Mouse (Mus musculus): ENCODE data around the gene She. TPM values are rescaled to one million over a fixed set of nuclear protein-coding genes. Genes with fewer than 3 reads are reported as not detected.
"Not testable (repeated sequence)": the region's sequence is repeated elsewhere in the genome, so short reads cannot be mapped to it uniquely, and the experiment has no call there.

Gene She
- polyA plus RNA-seq, 1 experiment from 2014 or later = 2.3 TPM

DNA sequence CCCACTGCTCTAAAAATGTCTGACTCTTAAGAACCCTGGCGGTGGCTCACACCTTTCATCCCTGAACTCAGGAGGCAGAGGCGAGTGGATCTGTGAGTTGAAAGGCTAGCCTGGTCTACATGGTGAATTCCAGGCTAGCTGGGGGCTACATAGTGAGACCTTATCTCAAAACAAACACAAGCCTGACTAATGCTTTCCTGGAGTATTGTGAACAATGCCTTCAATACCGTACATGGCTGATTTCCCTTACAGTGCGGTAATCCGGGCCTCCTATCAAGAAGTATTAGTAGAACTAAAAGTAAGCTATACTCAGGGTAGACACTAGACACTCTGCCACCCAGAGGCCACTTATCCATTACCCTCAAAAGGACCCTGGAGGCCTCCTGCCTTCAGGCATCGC, 16.9 kb downstream of the She start:
- no peak overlapping the region for H3K4me3 ChIP-seq (ENCODE audit: low read length)
- H3K27me3 ChIP-seq (replicated peaks; ENCODE audit: control insufficient read depth, insufficient read depth, low read length) = no peaks in the 10 kb centered on the region
- no peak for ATAC-seq
- no peak overlapping the region for H3K4me2 ChIP-seq (ENCODE audit: low read depth, low read length)
- WGBS = 85% methylated on average over 6 of the region's 6 CpGs
- no peak overlapping the region for H3K9ac ChIP-seq (ENCODE audit: low read depth, low read length)
- H3K36me3 ChIP-seq (ENCODE audit: control insufficient read depth, insufficient read depth, low read length) = no peaks in the 10 kb centered on the region
- no peaks in the 10 kb centered on the region; the same call in 1 of the 2 replicates for H3K4me1 ChIP-seq (ENCODE audit: control insufficient read depth, insufficient read depth, low read length)
- no peaks in the 10 kb centered on the region for H3K9me3 ChIP-seq (ENCODE audit: control insufficient read depth, low read length)
- 0 out of 2 replicates have a peak overlapping the region, but pooled peaks have one; percentile 15 for H3K27ac ChIP-seq (ENCODE audit: low read length)

DNA sequence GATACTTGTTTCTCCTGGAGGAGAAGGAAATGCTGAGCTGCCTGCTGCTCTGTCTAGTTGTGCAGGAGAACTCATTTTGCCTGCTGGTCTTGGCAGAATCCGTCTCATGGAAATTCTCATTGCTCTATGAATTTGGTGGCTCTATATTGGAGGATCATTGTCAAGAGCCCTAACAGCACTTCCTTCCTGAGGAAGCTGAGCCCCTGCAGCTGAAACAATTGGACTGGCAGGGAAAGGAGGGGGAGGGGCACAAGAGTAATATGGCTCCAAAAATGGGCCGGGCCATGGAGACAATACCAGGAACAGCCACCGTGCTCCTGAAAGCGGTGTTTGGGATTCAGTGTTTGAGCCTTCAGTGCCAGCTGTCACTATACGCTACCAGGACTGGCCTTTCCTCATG, 22.6 kb downstream of the She start:
- ATAC-seq = 0 out of 2 replicates have a peak, but pooled peaks have one; percentile 18

DNA sequence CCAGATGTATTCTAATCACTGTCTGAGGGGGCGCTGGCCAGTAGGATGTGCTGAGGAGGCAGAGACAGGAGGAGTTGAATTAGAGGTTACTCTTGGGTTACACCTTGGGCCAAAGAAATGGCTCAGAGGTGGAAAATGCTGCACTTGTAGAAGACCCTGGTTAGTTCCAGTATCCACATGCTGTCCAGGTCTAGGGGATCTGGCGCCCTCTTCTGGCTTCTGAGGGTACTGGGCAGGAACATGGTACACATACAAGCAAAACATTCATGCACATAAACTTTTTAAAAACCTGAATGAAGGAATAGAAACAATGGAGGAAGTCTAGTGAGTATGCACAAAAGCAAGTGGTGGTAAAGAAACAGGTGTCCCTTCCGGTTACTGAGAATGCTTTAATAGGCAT, 26.2 kb downstream of the She start:
- 85% methylated on average over 3 of the region's 3 CpGs for WGBS
- Histone ChIP-seq H3K4me2 (ENCODE audit: low read depth, low read length) (no peak overlapping the region), H3K4me1 (ENCODE audit: control insufficient read depth, insufficient read depth, low read length) (peaks cover 6% of the 10 kb centered on the region), H3K9ac (ENCODE audit: low read depth, low read length) (no peak overlapping the region), H3K4me3 (ENCODE audit: low read length) (no peak overlapping the region), H3K27me3 (replicated peaks; ENCODE audit: control insufficient read depth, insufficient read depth, low read length) (no peaks in the 10 kb centered on the region), H3K27ac (ENCODE audit: low read length) (no peak overlapping the region), H3K36me3 (ENCODE audit: control insufficient read depth, insufficient read depth, low read length) (no peaks in the 10 kb centered on the region), H3K9me3 (ENCODE audit: control insufficient read depth, low read length) (no peaks in the 10 kb centered on the region)
- no peak for ATAC-seq

More for the DNA sequence above, 22.6 kb downstream of the She start:
- Histone ChIP-seq H3K4me1 (ENCODE audit: control insufficient read depth, insufficient read depth, low read length) (no peaks in the 10 kb centered on the region), H3K9me3 (ENCODE audit: control insufficient read depth, low read length) (no peaks in the 10 kb centered on the region), H3K27me3 (replicated peaks; ENCODE audit: control insufficient read depth, insufficient read depth, low read length) (no peaks in the 10 kb centered on the region), H3K27ac (ENCODE audit: low read length) (no peak overlapping the region; the same call in 1 of the 2 replicates), H3K4me3 (ENCODE audit: low read length) (no peak overlapping the region), H3K36me3 (ENCODE audit: control insufficient read depth, insufficient read depth, low read length) (no peaks in the 10 kb centered on the region), H3K9ac (ENCODE audit: low read depth, low read length) (no peak overlapping the region), H3K4me2 (ENCODE audit: low read depth, low read length) (no peak overlapping the region)
- 66% methylated on average over 5 of the region's 5 CpGs for WGBS

DNA sequence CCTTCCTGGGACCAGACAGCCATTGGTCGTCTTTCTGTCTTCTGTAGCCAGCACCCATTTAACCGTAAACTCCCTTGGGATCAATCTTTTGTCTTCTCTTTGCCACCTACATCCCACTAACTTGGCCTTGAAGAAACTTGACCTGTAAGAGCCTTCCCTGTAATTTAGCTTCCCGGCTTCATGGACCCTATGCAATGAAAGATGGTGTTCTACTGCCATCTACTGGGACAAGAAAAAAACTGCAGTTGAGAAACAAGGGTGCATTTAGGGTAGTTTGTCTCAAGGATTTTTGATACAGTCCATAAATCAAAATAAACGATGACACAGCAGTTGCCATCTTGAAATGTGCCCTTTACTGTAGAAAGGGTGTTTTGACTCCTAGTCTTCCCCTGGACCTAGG, 27.0 kb downstream of the She start:
- no peak overlapping the region for H3K9ac ChIP-seq (ENCODE audit: low read depth, low read length)
- no peak overlapping the region for H3K27ac ChIP-seq (ENCODE audit: low read length)
- ATAC-seq = no peak

DNA sequence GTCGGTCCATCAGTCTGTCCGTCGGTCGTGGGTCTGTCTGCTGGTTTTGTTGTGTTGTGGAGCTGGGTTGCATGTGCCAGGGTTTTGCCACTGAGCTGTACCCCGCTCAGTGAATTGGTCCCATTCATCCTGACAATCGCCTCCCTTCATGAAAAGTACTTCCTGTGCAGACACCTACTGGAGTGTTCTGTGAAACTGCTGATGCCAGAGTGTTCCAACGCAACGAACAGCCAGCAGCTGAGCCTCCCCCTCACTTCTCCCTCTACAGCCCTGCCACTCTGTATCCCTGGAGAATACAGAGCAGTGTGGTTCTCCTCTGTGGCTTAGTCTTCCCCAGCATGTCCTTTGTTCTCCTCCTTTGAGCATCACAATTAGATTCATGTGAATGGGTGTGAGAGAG, 27.7 kb downstream of the She start:
- no peak overlapping the region for H3K4me3 ChIP-seq (ENCODE audit: low read length)
- no peak for ATAC-seq
- no peak overlapping the region for H3K9ac ChIP-seq (ENCODE audit: low read depth, low read length)
- H3K36me3 ChIP-seq (ENCODE audit: control insufficient read depth, insufficient read depth, low read length) = no peaks in the 10 kb centered on the region
- H3K27ac ChIP-seq (ENCODE audit: low read length) = no peak overlapping the region
- H3K9me3 ChIP-seq (ENCODE audit: control insufficient read depth, low read length) = no peaks in the 10 kb centered on the region
- no peaks in the 10 kb centered on the region for H3K27me3 ChIP-seq (replicated peaks; ENCODE audit: control insufficient read depth, insufficient read depth, low read length)
- no peak overlapping the region for H3K4me2 ChIP-seq (ENCODE audit: low read depth, low read length)
- 66% methylated on average over 8 of the region's 8 CpGs for whole genome bisulfite sequencing
- peaks cover 6% of the 10 kb centered on the region for H3K4me1 ChIP-seq (ENCODE audit: control insufficient read depth, insufficient read depth, low read length)

More for the DNA sequence above, 27.0 kb downstream of the She start:
- H3K36me3 ChIP-seq (ENCODE audit: control insufficient read depth, insufficient read depth, low read length) = no peaks in the 10 kb centered on the region
- H3K4me2 ChIP-seq (ENCODE audit: low read depth, low read length) = no peak overlapping the region
- H3K27me3 ChIP-seq (replicated peaks; ENCODE audit: control insufficient read depth, insufficient read depth, low read length) = no peaks in the 10 kb centered on the region
- no peak overlapping the region for H3K4me3 ChIP-seq (ENCODE audit: low read length)
- 12% methylated on average over 4 of the region's 4 CpGs for WGBS
- peaks cover 6% of the 10 kb centered on the region for H3K4me1 ChIP-seq (ENCODE audit: control insufficient read depth, insufficient read depth, low read length)
- H3K9me3 ChIP-seq (ENCODE audit: control insufficient read depth, low read length) = no peaks in the 10 kb centered on the region

DNA sequence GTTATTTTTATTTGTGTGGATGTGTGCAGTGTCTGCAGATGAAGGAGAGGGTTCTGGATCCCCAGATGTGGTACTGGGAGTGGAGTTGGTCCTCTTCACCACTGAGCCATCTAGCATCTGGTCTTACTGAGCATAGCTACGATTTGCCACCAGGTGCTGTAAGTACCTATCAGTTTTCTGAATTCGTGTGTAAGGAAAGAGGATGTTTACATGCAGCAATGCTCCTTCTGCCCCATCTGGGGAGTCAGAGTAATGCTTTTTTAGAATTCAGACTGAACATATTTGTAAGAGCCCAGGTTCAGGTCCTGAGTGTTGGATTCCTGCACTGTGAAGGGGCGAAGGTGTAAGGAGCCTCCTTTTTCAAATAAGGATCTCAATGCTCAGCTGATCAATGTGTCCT, 28.8 kb downstream of the She start:
- Histone ChIP-seq H3K4me1 (ENCODE audit: control insufficient read depth, insufficient read depth, low read length) (peaks cover 6% of the 10 kb centered on the region), H3K36me3 (ENCODE audit: control insufficient read depth, insufficient read depth, low read length) (no peaks in the 10 kb centered on the region), H3K9me3 (ENCODE audit: control insufficient read depth, low read length) (no peaks in the 10 kb centered on the region), H3K4me2 (ENCODE audit: low read depth, low read length) (no peak overlapping the region), H3K27ac (ENCODE audit: low read length) (no peak overlapping the region), H3K4me3 (ENCODE audit: low read length) (no peak overlapping the region), H3K27me3 (replicated peaks; ENCODE audit: control insufficient read depth, insufficient read depth, low read length) (no peaks in the 10 kb centered on the region), H3K9ac (ENCODE audit: low read depth, low read length) (no peak overlapping the region)
- ATAC-seq = no peak
- 59% methylated on average over 3 of the region's 3 CpGs for WGBS

DNA sequence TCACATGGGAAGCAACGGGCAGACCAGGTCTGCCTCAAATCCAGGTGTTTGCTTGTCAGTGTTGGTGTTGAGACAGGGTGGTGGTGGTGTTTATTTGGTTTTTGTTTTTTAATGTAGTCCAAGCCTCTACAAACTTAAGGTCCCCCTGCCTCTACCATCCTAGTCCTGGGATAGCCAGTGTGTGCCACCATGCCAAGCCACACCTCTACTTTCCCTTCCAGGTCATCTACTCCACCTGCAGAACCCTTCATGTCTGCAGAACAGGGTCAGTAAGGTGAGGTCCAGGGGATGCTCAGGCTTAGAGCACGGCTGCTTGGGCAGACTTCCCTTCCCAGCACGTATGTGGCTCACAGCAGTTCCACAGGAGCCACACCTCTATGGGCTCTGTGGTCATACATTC, 29.2 kb downstream of the She start:
- H3K27me3 ChIP-seq (replicated peaks; ENCODE audit: control insufficient read depth, insufficient read depth, low read length) = no peaks in the 10 kb centered on the region
- WGBS = 82% methylated on average over 3 of the region's 3 CpGs
- H3K4me1 ChIP-seq (ENCODE audit: control insufficient read depth, insufficient read depth, low read length) = peaks cover 10% of the 10 kb centered on the region
- no peak for ATAC-seq
- H3K27ac ChIP-seq (ENCODE audit: low read length) = no peak overlapping the region
- no peak overlapping the region for H3K4me2 ChIP-seq (ENCODE audit: low read depth, low read length)
- H3K9me3 ChIP-seq (ENCODE audit: control insufficient read depth, low read length) = no peaks in the 10 kb centered on the region
- H3K36me3 ChIP-seq (ENCODE audit: control insufficient read depth, insufficient read depth, low read length) = no peaks in the 10 kb centered on the region
- no peak overlapping the region for H3K4me3 ChIP-seq (ENCODE audit: low read length)
- no peak overlapping the region for H3K9ac ChIP-seq (ENCODE audit: low read depth, low read length)

DNA sequence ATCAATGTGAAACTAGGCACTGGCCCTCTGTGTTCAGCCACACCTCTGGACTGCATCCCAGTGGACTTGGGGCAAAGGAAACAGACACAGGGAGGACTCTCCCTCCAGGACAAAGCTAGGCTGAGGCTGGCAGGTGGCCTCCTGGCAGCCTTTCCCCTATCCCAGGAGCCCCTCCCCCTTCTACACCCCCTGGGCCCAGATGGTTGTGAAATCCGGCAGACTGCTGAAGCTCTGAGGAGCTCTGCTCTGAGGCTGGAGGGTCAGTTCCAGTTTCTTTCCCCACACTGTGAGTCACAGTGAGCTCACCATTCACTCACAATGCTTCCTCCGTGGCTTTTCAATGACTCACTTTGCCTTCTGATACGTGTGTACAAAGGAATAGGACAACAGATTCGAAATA, 29.9 kb downstream of the She start:
- Histone ChIP-seq H3K36me3 (ENCODE audit: control insufficient read depth, insufficient read depth, low read length) (no peaks in the 10 kb centered on the region), H3K4me3 (ENCODE audit: low read length) (no peak overlapping the region), H3K4me2 (ENCODE audit: low read depth, low read length) (no peak overlapping the region), H3K9me3 (ENCODE audit: control insufficient read depth, low read length) (no peaks in the 10 kb centered on the region), H3K27ac (ENCODE audit: low read length) (peak overlapping the region; percentile 24; the same call in 1 of the 2 replicates), H3K27me3 (replicated peaks; ENCODE audit: control insufficient read depth, insufficient read depth, low read length) (no peaks in the 10 kb centered on the region), H3K4me1 (ENCODE audit: control insufficient read depth, insufficient read depth, low read length) (peaks cover 11% of the 10 kb centered on the region), H3K9ac (ENCODE audit: low read depth, low read length) (0 out of 2 replicates have a peak overlapping the region, but pooled peaks have one; percentile 11)
- peak; percentile 64 for ATAC-seq
- WGBS = 27% methylated on average over 4 of the region's 4 CpGs

DNA sequence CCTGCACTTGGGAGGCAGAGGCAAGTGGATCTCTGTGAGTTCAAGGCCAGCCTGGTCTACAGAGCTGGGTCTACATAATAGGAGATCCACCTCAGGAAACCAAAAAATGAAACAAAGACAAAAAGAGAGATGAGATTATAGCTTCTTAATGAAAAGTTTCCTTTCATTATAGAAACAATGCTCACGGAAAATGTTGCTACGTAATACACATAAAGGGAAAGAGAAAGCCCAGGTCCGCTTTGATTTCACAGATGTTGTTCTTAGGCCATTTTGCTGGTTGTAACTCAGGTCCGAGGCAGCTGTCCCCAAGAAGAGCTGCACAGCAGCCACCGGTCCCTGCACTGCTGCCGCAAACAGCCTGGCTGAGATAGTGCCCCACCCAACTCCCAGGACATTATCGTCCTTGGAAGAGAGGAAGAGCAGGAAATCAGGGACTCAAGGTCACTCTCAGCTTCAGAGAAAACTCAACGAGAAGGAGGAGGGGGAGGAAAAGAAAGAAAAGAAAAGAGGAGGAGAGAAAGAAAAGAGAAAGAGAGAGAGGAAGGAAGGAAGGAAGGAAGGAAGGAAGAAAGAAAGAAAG, 31.1 kb downstream of the She start:
- 63% methylated on average over 8 of the region's 8 CpGs for WGBS
- peaks cover 11% of the 10 kb centered on the region for H3K4me1 ChIP-seq (ENCODE audit: control insufficient read depth, insufficient read depth, low read length)
- H3K4me2 ChIP-seq (ENCODE audit: low read depth, low read length) = no peak overlapping the region
- H3K9ac ChIP-seq (ENCODE audit: low read depth, low read length) = no peak overlapping the region
- H3K27me3 ChIP-seq (replicated peaks; ENCODE audit: control insufficient read depth, insufficient read depth, low read length) = no peaks in the 10 kb centered on the region
- H3K9me3 ChIP-seq (ENCODE audit: control insufficient read depth, low read length) = no peaks in the 10 kb centered on the region
- H3K36me3 ChIP-seq (ENCODE audit: control insufficient read depth, insufficient read depth, low read length) = no peaks in the 10 kb centered on the region
- no peak overlapping the region for H3K4me3 ChIP-seq (ENCODE audit: low read length)
- no peak overlapping the region for H3K27ac ChIP-seq (ENCODE audit: low read length)
- no peak for ATAC-seq

DNA sequence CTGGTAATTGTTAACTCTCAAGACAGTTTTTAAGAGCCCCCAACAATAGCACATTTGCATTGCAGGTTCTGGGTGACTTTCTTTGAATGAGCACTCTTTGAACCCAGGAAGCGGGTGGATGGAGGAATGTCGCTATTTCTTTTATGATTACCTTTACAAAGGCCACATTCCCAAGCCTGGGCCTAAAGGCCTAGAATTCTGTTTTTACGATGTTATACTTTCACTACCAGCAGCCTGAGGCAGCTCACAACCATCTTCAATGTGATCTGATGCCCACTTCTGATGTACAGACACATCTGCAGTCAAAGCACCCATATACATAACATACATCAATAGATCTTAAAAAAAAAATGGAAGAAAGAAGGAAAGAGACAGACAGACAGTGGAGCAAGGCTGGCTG, 32.1 kb downstream of the She start:
- WGBS = 69% methylated on average over 3 of the region's 3 CpGs
- not testable (repeated sequence) for H3K27me3 ChIP-seq (replicated peaks; ENCODE audit: control insufficient read depth, insufficient read depth, low read length); ATAC-seq; H3K4me2 ChIP-seq (ENCODE audit: low read depth, low read length); H3K9me3 ChIP-seq (ENCODE audit: control insufficient read depth, low read length); H3K36me3 ChIP-seq (ENCODE audit: control insufficient read depth, insufficient read depth, low read length); H3K27ac ChIP-seq (ENCODE audit: low read length); H3K9ac ChIP-seq (ENCODE audit: low read depth, low read length); H3K4me3 ChIP-seq (ENCODE audit: low read length)
- H3K4me1 ChIP-seq (ENCODE audit: control insufficient read depth, insufficient read depth, low read length) = peaks cover 11% of the 10 kb centered on the region
